Mouse (Mus musculus) left cerebral cortex, postnatal 25 days (tissue): ENCODE results near the gene 1190005I06Rik. TPM values are rescaled to one million over a fixed set of nuclear protein-coding genes. Genes with fewer than 3 reads are reported as not detected.

Experiments used
- DNase-seq, 2 experiments: peaks; one replicate each; pipeline ENCODE4 v3.0.0; 2022; ENCODE audit warnings: low spot score in 2 of 2, mixed read lengths in 1 of 2
- intact Hi-C: fragments of 180-260 bp; cut with DNase I; formaldehyde crosslinking; loops from one replicate; pipeline ENCODE4 v1.15.1; 2025
- total RNA-seq, 2 experiments: library from RNA; stranded (reverse); gene quantifications; 2 replicates each; pipeline ENCODE4 v1.2.3; 2021

Gene 1190005I06Rik
- total RNA-seq, 2 experiments from 2014 or later: 8.6 TPM

GRCm38 (mm10) chr8:120563348-120563724 lies 84.1 kb downstream of the 1190005I06Rik start:
- no peak for DNase-seq
- intact Hi-C loops: no loop called here

DNA sequence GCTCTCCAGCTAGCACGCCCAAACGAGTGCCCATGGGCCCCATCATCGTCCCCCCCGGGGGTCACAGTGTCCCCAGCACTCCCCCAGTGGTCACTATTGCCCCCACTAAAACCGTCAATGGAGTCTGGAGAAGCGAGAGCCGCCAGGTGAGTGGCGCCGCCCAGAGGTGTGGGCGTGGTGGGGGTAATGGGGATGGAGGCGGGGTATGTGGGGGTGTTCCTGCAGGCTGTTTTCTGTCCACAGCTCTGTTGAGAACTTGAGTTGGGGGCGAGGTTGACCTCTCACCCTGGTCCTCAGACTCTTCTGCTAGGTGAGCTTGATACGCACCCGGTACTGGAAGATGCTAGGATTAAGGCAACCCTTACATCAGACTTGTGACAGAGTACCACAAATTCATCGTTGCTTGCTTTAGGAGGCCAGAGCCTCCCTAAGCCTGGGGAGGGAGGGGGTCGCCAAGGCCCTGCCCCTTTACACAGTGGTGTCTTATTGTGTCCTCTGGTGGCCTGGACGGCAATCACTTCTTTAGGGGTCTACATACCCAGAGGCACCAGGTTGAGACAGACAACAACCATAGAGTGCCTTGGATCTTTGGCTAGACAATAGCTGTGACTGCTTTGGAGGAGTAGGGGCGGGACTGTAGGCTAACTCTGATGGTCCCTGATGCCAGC lies 84.6 kb downstream of the 1190005I06Rik start:
- intact Hi-C loops: no loop called here

DNA sequence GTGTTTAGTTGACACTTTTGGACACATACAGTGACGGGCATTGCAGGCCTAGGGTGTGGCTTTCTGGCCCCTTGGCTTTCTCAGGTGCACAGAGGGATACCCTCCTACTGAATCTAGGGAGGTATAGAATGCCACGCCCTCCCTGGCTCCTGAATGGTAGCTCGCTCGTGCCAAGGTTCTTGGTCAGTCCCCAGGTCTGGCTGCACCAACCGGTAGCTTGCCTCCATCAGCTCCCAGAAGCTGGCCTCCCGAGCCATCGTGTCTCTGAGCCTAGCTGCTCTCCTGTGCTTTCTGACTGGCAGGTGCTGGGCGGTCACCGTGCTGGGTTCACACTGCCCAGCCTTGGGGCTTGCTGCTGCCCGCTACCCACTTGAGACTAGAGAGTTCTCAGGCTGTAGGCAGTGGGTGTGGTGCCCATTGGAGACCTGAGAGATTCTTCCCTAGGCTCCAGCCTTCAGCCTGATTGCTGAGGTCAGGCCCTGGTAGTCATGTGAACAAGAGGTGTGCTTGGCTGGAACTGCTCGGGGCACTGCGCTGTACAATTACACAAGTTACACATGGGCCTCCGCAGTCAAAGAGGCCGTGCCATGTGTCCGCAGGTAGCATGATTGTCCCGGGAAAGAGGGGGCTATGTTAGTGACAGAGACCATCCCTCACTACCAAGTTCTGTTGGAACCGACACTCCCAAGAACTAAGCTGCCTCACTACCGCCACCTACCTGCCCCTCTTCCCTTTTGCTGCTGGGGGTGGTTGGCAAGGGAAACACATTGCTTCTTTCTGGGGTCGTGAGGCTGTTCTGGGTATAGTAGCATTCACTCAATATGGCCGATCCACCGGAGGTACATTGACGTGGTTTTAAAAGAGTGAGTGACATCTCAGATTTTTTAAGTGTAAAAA lies 85.6 kb downstream of the 1190005I06Rik start:
- DNase-seq: no peak
- intact Hi-C loops: no loop called here

More for the DNA sequence above, 84.6 kb downstream of the 1190005I06Rik start:
- DNase-seq: no peak

DNA sequence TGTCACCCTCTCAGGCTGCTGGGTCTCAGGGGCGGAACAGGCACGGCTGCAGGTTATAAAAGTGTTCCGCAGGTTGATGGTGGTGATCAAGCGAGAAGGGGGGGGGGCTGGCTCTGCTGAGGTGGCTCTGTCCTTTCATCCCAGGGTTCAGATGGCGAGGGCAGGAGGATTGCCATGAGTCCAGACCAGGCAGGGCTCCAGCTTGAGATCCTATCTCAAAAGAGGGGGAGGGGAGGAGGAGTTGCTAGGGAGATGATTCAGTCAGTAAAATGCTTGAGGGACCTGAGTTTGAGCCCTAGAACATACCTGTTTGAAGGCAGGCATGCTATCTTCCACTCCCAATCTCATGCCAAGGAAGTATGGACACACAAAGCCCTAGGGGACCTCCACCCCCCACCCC lies 86.9 kb downstream of the 1190005I06Rik start:
- DNase-seq: no peak
- intact Hi-C loops: no loop called here

DNA sequence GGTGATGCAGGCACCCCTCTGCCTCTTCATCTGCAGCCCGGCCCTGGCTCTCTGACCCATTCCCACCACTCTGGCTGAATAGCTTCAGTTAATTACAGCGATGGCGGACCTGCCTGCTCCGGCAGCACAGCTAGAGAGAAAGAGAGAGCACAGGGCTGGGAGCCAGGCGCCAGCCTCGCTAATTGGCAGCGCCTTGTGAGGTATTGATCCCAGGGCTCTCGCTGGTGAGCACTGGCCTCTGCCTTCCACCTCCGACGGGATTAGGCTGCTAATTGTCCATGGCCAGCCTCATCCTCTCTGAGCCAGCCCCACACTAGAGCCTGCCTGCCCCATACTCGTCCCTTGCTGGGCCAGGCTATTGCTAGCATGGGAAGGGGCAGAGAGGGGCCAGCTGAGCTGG lies 87.8 kb downstream of the 1190005I06Rik start:
- DNase-seq: no peak

More for the DNA sequence above, 87.8 kb downstream of the 1190005I06Rik start:
- intact Hi-C loops: no loop called here

Other genes starting within 250 kb of the 1190005I06Rik start
- 1 to 10 TPM; 1.6 to 1.8 TPM for gene Gins2, start 58.3 kb downstream of the 1190005I06Rik start, total RNA-seq
- under 1 TPM in 1 of 2 experiments, not detected in 1; 0.62 TPM for gene Gm27021, start 20.4 kb upstream of the 1190005I06Rik start, total RNA-seq
- 1,000 to 10,000 TPM; 1,169 to 1,197 TPM for gene Cox4i1, start 20.6 kb upstream of the 1190005I06Rik start, total RNA-seq
- gene Emc8, start 20.9 kb upstream of the 1190005I06Rik start, total RNA-seq: 10 to 100 TPM; 65.2 to 67.0 TPM
- 1 to 10 TPM; 4.9 to 5.8 TPM for gene Irf8, start 88.7 kb upstream of the 1190005I06Rik start, total RNA-seq